Mouse (Mus musculus) limb, embryonic 11.5 days (tissue): ENCODE data around the gene Csdc2. TPM values are rescaled to one million over a fixed set of nuclear protein-coding genes. Genes with fewer than 3 reads are reported as not detected.

ENCODE experiments used
- ATAC-seq: fragments of 200-750 bp; cut with Nextera tagmentation; 2 replicates; pipeline ENCODE4 v1.8.0; 2017; ENCODE audit warnings: low read depth; ENCODE audit not compliant: insufficient number of reproducible peaks, low FRiP score, low TSS enrichment
- DNase-seq: peaks from one replicate; pipeline ENCODE4 v3.0.0-alpha.2; 2015; ENCODE audit warnings: low spot score
- H3K27ac ChIP-seq: fragments of 300-500 bp; sonication (generic); replicated peaks from 2 replicates; pipeline ENCODE4 v1.5.1; 2014; ENCODE audit warnings: low read depth, mild to moderate bottlenecking, low read length
- H3K27me3 ChIP-seq: fragments of 300-500 bp; sonication (generic); 2 replicates; pipeline ENCODE4 v1.6.1; 2014; ENCODE audit warnings: mild to moderate bottlenecking, low read length, mixed read lengths; ENCODE audit not compliant: control insufficient read depth, insufficient read depth
- H3K36me3 ChIP-seq: fragments of 300-500 bp; sonication (generic); 2 replicates; pipeline ENCODE4 v1.6.1; 2014; ENCODE audit warnings: mild to moderate bottlenecking, low read length, moderate library complexity, mixed read lengths; ENCODE audit not compliant: control insufficient read depth, insufficient read depth
- H3K4me1 ChIP-seq: fragments of 300-500 bp; sonication (generic); 2 replicates; pipeline ENCODE4 v1.6.1; 2014; ENCODE audit warnings: low read length, mixed read lengths; ENCODE audit not compliant: control insufficient read depth, insufficient read depth
- H3K4me2 ChIP-seq: fragments of 300-500 bp; sonication (generic); 2 replicates; pipeline ENCODE4 v1.6.1; 2014; ENCODE audit warnings: low read depth, mild to moderate bottlenecking, moderate library complexity; ENCODE audit not compliant: severe bottlenecking
- H3K4me3 ChIP-seq: fragments of 300-500 bp; sonication (generic); 2 replicates; pipeline ENCODE4 v1.5.1; 2014; ENCODE audit warnings: low read depth, low read length
- H3K9ac ChIP-seq: fragments of 300-500 bp; sonication (generic); 2 replicates; pipeline ENCODE4 v1.6.1; 2014; ENCODE audit warnings: mild to moderate bottlenecking, low read length
- H3K9me3 ChIP-seq: fragments of 300-500 bp; sonication (generic); 2 replicates; pipeline ENCODE4 v1.6.1; 2016; ENCODE audit warnings: low read length; ENCODE audit not compliant: control insufficient read depth
- WGBS: fragments of 180-500 bp; shearing (Covaris S2); extraction: QIAGEN DNeasy Blood & Tissue Kit; methylation state at CpG from one replicate; pipeline ENCODE4 v1.1.7; 2014; 5-methylcytosine and 5-hydroxymethylcytosine counted together
- polyA plus RNA-seq: library from polyadenylated mRNA; unstranded; fragments of >200 nt; fragmentation: Nextera tagmentation; extraction: Ambion mirVana; gene quantifications from 2 replicates; pipeline ENCODE4 v1.2.1, GENCODE M21; 2014

Csdc2 gene
- polyA plus RNA-seq = 4.9 TPM in 2 replicates

- Histone ChIP-seq H3K27ac (no peak within 1 kb of the TSS), H3K9me3 (no peaks in the 10 kb centered on the region)
These were observed at the start of gene Csdc2 for GRCm38 (mm10) chr15:81936679-81937078. Csdc2 (plus strand) TSS chr15:81936759.

DNA sequence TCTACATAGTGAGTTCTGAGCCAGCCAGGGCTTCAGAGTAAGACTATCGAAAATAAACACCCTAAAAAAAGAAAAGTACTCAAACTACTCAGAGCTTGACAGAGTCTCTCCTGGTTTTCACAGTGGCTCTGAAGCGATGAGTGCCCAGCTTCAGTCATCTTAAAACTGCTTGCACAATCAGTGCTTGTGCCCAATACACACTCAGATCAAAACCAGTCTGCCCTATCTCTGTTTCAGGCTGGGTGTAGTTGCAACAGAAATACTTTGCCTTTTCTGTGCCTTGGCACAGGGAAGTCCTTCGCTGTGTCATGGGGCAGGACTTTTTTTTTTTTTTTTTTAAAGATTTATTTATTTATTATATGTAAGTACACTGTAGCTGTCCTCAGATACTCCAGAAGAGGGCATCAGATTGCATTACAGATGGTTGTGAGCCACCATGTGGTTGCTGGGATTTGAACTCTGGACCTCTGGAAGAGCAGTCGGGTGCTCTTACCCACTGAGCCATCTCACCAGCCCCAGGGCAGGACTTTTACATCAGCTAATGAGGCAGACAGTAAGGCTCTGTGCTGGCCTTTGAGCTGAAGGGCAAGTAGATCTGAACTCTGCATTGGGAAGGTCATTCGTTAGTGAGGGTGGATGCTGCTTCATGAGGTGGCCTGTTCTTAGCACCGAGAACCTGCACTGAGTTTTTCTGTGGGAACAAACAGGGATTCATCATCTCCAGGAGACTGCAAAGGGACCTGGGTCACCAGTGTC, 49.6 kb upstream of the Csdc2 start:
- Histone ChIP-seq H3K4me1 (no peaks in the 10 kb centered on the region), H3K9ac (no peak overlapping the region), H3K4me3 (no peak overlapping the region), H3K36me3 (peaks cover 9% of the 10 kb centered on the region), H3K27me3 (no peaks in the 10 kb centered on the region), H3K27ac (no peak overlapping the region), H3K4me2 (no peak overlapping the region), H3K9me3 (no peaks in the 10 kb centered on the region)
- WGBS = 97% methylated on average over 6 of the region's 6 CpGs
- no peak for DNase-seq
- no peak for ATAC-seq

More at GRCm38 (mm10) chr15:81936679-81937078, at the start of gene Csdc2:
- no peaks in the 10 kb centered on the region for H3K36me3 ChIP-seq
- H3K4me2 ChIP-seq = peak within 1 kb of the TSS; percentile 74
- WGBS = 0% methylated on average over 12 of the region's 12 CpGs
- DNase-seq = peak; percentile 69
- H3K4me1 ChIP-seq = peaks cover 21% of the 10 kb centered on the region
- peak within 1 kb of the TSS; percentile 62 for H3K9ac ChIP-seq
- no peaks in the 10 kb centered on the region for H3K27me3 ChIP-seq
- peak; percentile 26; the same call in 1 of the 2 replicates for ATAC-seq
- peak within 1 kb of the TSS; percentile 37 for H3K4me3 ChIP-seq

DNA sequence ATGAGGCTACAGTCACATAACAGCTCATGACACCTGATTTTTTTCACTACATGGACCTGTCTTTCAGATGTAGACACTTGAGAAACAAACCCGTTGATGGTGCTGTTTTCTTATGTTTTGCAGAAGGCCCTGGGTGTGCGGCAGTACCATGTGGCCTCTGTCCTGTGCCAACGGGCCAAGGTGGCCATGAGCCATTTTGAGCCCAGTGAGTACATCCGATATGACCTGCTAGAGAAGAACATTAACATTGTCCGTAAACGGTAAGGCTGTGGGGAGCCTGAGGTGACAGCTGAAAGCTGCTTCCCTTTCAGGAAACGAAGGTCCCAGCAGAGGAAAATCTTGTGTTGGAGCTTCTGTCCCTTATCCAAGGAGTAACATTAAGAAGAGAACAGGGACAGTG, 47.4 kb upstream of the Csdc2 start:
- Histone ChIP-seq H3K36me3 (peaks cover 11% of the 10 kb centered on the region), H3K4me1 (no peaks in the 10 kb centered on the region)
- WGBS = 94% methylated on average over 7 of the region's 7 CpGs

DNA sequence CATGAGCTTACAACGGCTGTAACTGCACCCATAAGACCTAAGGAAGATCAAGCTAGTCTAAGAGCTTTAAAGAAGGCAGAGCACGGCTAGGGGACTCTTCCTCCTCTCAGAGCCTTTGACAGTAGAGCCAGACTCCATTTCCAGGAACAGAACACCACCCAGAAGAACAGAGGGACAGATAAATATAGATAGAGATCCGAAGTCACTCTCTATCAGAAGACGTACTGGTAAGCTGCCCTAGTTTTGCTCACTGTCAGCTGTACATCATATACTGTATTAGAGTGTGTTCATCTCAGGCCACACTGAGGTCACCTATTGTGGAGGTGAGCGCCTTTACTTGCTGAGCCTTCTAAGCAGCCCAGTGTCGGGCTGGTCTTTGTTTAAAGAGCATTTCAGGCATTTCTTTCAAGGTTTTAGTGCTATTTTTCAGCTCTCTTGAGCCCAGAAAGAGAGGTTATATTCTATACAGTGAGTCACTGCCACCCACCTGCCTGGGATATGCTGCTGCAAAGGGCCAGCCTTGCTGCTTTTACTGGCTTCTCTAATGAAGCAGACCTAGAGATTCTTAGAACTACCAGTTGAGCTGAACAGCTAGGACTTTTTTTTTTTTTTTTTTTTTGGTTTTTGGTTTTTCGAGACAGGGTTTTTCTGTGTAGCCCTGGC, 45.3 kb upstream of the Csdc2 start:
- Histone ChIP-seq H3K4me2 (no peak overlapping the region), H3K27me3 (no peaks in the 10 kb centered on the region), H3K4me3 (no peak overlapping the region), H3K36me3 (peaks cover 15% of the 10 kb centered on the region), H3K9me3 (no peaks in the 10 kb centered on the region), H3K9ac (no peak overlapping the region), H3K27ac (no peak overlapping the region), H3K4me1 (no peaks in the 10 kb centered on the region)
- DNase-seq = no peak
- 90% methylated on average over 7 of the region's 7 CpGs for WGBS
- ATAC-seq = no peak

More for the DNA sequence above, 47.4 kb upstream of the Csdc2 start:
- no peak for ATAC-seq
- no peak overlapping the region for H3K4me2 ChIP-seq
- no peaks in the 10 kb centered on the region for H3K27me3 ChIP-seq
- no peak overlapping the region for H3K27ac ChIP-seq
- no peaks in the 10 kb centered on the region for H3K9me3 ChIP-seq
- H3K9ac ChIP-seq = no peak overlapping the region
- no peak overlapping the region for H3K4me3 ChIP-seq
- no peak for DNase-seq

GRCm38 (mm10) chr15:81891822-81892580, 44.6 kb upstream of the Csdc2 start:
- 91% methylated on average over 8 of the region's 8 CpGs for WGBS
- H3K4me3 ChIP-seq = no peak overlapping the region
- no peak for DNase-seq

DNA sequence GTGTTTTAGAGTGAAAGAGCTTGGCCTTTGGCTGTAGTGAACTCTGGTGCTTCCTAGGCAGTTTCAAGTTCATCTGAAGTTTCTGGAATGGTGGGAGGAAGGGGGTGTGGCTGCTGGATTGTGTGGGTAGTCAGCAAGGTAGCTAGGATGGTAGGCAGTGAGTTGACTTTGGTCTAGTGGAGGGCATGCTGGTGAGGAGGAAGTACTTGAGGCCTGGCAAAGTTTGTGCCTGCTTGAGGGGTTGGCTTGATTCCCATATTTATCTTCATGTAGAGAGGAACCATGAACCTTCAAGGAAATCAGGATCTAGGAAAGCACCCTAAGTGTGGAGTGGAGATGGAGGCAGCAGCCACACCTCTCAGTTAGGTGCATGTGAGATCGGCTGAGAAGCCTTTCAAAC, 42.6 kb upstream of the Csdc2 start:
- Histone ChIP-seq H3K4me3 (no peak overlapping the region), H3K36me3 (peaks cover 13% of the 10 kb centered on the region), H3K27me3 (no peaks in the 10 kb centered on the region), H3K9ac (no peak overlapping the region), H3K4me2 (no peak overlapping the region), H3K9me3 (no peaks in the 10 kb centered on the region), H3K4me1 (no peaks in the 10 kb centered on the region), H3K27ac (no peak overlapping the region)
- no peak for ATAC-seq
- DNase-seq = no peak
- 88% methylated on average over 1 of the region's 1 CpGs for WGBS

More at GRCm38 (mm10) chr15:81891822-81892580, 44.6 kb upstream of the Csdc2 start:
- Histone ChIP-seq H3K27ac (no peak overlapping the region), H3K9ac (no peak overlapping the region), H3K4me2 (no peak overlapping the region), H3K36me3 (peaks cover 15% of the 10 kb centered on the region), H3K4me1 (no peaks in the 10 kb centered on the region), H3K27me3 (no peaks in the 10 kb centered on the region), H3K9me3 (no peaks in the 10 kb centered on the region)
- no peak for ATAC-seq

DNA sequence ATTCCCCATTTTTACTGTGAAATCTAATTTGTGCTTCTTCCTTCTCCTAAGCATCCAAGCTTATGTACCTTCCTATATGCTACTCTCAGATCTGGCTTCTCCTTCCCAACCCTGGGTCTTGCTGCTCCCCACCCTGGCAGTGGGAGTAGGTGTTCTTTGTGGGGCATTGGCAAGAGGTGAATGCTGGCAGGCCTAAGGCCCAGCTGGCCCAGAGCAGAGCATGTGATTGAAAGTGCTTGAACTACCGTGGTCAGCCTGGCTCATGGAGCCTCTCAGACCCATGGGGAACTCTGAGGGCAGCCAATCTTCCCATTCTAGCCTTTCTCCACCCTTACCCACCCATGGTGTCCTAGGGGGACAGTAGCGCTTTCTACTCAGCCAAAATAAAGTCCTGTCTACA, 40.2 kb upstream of the Csdc2 start:
- Histone ChIP-seq H3K27me3 (no peaks in the 10 kb centered on the region), H3K9me3 (no peaks in the 10 kb centered on the region), H3K4me2 (no peak overlapping the region), H3K4me3 (no peak overlapping the region), H3K4me1 (no peaks in the 10 kb centered on the region), H3K36me3 (peaks cover 19% of the 10 kb centered on the region), H3K9ac (no peak overlapping the region), H3K27ac (no peak overlapping the region)
- DNase-seq = no peak
- ATAC-seq = no peak
- WGBS = 90% methylated on average over 2 of the region's 2 CpGs

DNA sequence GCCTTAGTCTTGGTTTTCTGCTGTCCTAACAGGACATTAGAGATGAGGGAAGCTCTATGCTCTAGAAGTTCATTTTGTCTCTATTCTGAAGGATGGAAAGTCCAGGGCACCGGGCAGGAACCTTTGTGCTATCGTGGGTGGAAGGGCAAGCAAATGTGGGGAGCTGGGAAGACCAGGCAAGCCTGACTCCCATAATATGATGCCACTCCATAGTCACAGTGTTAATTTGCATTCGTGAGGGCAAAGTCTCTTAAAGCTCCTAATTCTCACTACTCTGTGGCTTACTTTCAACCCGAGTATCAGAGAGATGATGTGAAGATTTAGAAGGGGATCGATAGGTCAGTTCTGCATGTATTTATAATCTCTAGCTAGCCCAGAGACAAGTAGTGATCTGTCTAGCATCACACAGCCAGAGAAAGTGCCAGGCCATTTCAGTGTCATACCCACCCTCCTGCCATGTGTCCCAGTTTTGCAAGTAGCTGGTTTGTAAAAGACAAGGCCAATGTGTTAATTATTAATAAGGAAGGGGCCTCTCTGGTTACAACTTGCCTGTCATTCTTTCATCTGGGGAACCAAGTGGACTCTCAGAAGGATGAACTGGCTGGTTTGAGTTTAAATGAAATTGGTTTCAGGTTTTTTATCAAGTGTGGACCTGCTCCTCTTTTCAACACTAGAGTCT, 38.8 kb upstream of the Csdc2 start:
- no peak overlapping the region for H3K9ac ChIP-seq
- no peaks in the 10 kb centered on the region for H3K27me3 ChIP-seq
- no peaks in the 10 kb centered on the region for H3K4me1 ChIP-seq
- no peak overlapping the region for H3K4me2 ChIP-seq
- H3K27ac ChIP-seq = no peak overlapping the region
- peaks cover 17% of the 10 kb centered on the region for H3K36me3 ChIP-seq
- DNase-seq (no peak), ATAC-seq (no peak)
- H3K4me3 ChIP-seq = no peak overlapping the region
- WGBS = 87% methylated on average over 5 of the region's 5 CpGs
- H3K9me3 ChIP-seq = no peaks in the 10 kb centered on the region
